8 mouse cellular contexts compared by ENCODE assay signal in genomic region chr4:129490972-129491880, GRCm38 (mm10). TPM values are rescaled to one million over a fixed set of nuclear protein-coding genes. Genes with fewer than 3 reads are reported as not detected.
DNase-seq lines count a peak whose midpoint lies in the region; ATAC-seq and TF ChIP-seq lines count a peak whose summit lies in the region.

Tssk3 (minus strand) TSS chr4:129491022.
Fam229a (plus strand) TSS chr4:129491190.

- 0 out of 2 replicates have a peak, but pooled peaks have one; percentile 1 for TF ChIP-seq CTCF in hindbrain, postnatal 0 days (IDR thresholded peaks at IDR 0.05; ENCODE audit: low read depth)
- 0 out of 2 replicates have a peak, but pooled peaks have one; percentile 28 for TF ChIP-seq CTCF in liver, embryonic 14.5 days (IDR thresholded peaks at IDR 0.05; ENCODE audit: low read depth)

- no peaks in the 10 kb centered on the region for H3K9me3 ChIP-seq in hindbrain, postnatal 0 days (ENCODE audit: low read length)
- no peaks in the 10 kb centered on the region for H3K9me3 ChIP-seq in liver, embryonic 14.5 days (ENCODE audit: control insufficient read depth, low read length)
- no peaks in the 10 kb centered on the region for H3K9me3 ChIP-seq in neural tube, embryonic 13.5 days

- H3K36me3 ChIP-seq in hindbrain, postnatal 0 days (ENCODE audit: insufficient read depth, low read length): peaks cover 30% of the 10 kb centered on the region
- peaks cover 26% of the 10 kb centered on the region for H3K36me3 ChIP-seq in liver, embryonic 14.5 days (replicated peaks; ENCODE audit: control insufficient read depth, insufficient read depth, low read depth)
- H3K36me3 ChIP-seq in neural tube, embryonic 13.5 days: peaks cover 34% of the 10 kb centered on the region

- peak; percentile 50 for DNase-seq in thymus, postnatal 14 days
- DNase-seq in thymus, postnatal 0 days (ENCODE audit: low spot score): no peak
- DNase-seq in embryo, embryonic 10.5 days (ENCODE audit: low spot score): peak; percentile 50
- peak; percentile 77 for DNase-seq in hindbrain, postnatal 0 days (ENCODE audit: low spot score)
- no peak for DNase-seq in liver, embryonic 14.5 days (ENCODE audit: low read depth in 3 of 3, low spot score in 3 of 3)
- DNase-seq in gastrocnemius, postnatal 14 days: no peak
- DNase-seq in frontal cortex, postnatal 25 days (ENCODE audit: low spot score in 2 of 2): no peak

- ATAC-seq in hindbrain, postnatal 0 days: peak; percentile 53
- no peak for ATAC-seq in liver, embryonic 14.5 days (ENCODE audit: insufficient read depth)
- ATAC-seq in neural tube, embryonic 13.5 days (ENCODE audit: low read depth): 0 out of 2 replicates have a peak, but pooled peaks have one; percentile 48

- H3K4me1 ChIP-seq in hindbrain, postnatal 0 days (ENCODE audit: insufficient read depth, low read length): peaks cover 10% of the 10 kb centered on the region
- peaks cover 0 to 4% of the 10 kb centered on the region in 2 experiments; a peak in 2 of 4 replicates for H3K4me1 ChIP-seq in liver, embryonic 14.5 days (replicated peaks; ENCODE audit: control insufficient read depth in 2 of 2, insufficient read depth in 2 of 2, low read length in 1 of 2)
- peaks cover 24% of the 10 kb centered on the region for H3K4me1 ChIP-seq in neural tube, embryonic 13.5 days (replicated peaks)

- intact Hi-C loops in gastrocnemius, postnatal 14 days (cut with DNase I; ENCODE audit: low total_unique reads): no loop called here

- peak within 1 kb of the TSS; percentile 41 for H3K9ac ChIP-seq in hindbrain, postnatal 0 days (replicated peaks; ENCODE audit: low read length)
- no peak within 1 kb of the TSS for H3K9ac ChIP-seq in liver, embryonic 14.5 days (replicated peaks)
- H3K9ac ChIP-seq in neural tube, embryonic 13.5 days: peak within 1 kb of the TSS; percentile 58

- 3% methylated on average over 70 of the region's 70 CpGs for WGBS in hindbrain, postnatal 0 days
- WGBS in liver, embryonic 14.5 days (ENCODE audit: insufficient replicate concordance): 12% methylated on average over 70 of the region's 70 CpGs
- 4% methylated on average over 70 of the region's 70 CpGs for WGBS in neural tube, embryonic 13.5 days

- H3K4me3 ChIP-seq in hindbrain, postnatal 0 days (ENCODE audit: low read length): peak within 1 kb of the TSS; percentile 30
- 0 out of 4 replicates have a peak within 1 kb of the TSS, but pooled peaks of 1 of the 2 experiments have one; percentile 8 for H3K4me3 ChIP-seq in liver, embryonic 14.5 days (ENCODE audit: insufficient read depth in 1 of 2, low read depth in 2 of 2, low read length in 2 of 2)
- peak within 1 kb of the TSS; percentile 34 for H3K4me3 ChIP-seq in neural tube, embryonic 13.5 days

- H3K27me3 ChIP-seq in hindbrain, postnatal 0 days (ENCODE audit: insufficient read depth, low read length): no peaks in the 10 kb centered on the region
- H3K27me3 ChIP-seq in liver, embryonic 14.5 days (ENCODE audit: control insufficient read depth, insufficient read depth, low read length): peaks cover 24% of the 10 kb centered on the region
- H3K27me3 ChIP-seq in neural tube, embryonic 13.5 days: peaks cover 32% of the 10 kb centered on the region

- H3K27ac ChIP-seq in hindbrain, postnatal 0 days: no peak within 1 kb of the TSS
- H3K27ac ChIP-seq in liver, embryonic 14.5 days: no peak within 1 kb of the TSS
- no peak within 1 kb of the TSS for H3K27ac ChIP-seq in neural tube, embryonic 13.5 days (replicated peaks)

- peak within 1 kb of the TSS; percentile 60 for H3K4me2 ChIP-seq in hindbrain, postnatal 0 days (ENCODE audit: low read depth, low read length)
- peak within 1 kb of the TSS; percentile 30 for H3K4me2 ChIP-seq in liver, embryonic 14.5 days (ENCODE audit: low read depth)
- peak within 1 kb of the TSS; percentile 59 for H3K4me2 ChIP-seq in neural tube, embryonic 13.5 days

- no peak for TF ChIP-seq EP300 in liver, embryonic 14.5 days (IDR thresholded peaks at IDR 0.05; ENCODE audit: low read depth)

RNA-seq across cellular contexts. Expression of gene Tssk3, which starts in this region (rescaled TPM):
- polyA plus RNA-seq in thymus, postnatal 0 days (2015; fragmentation: Nextera tagmentation; extraction: Ambion mirVana): 0.09 TPM in 1 of 2 replicates, not detected in the other
- not detected in 2 replicates for total RNA-seq in hindbrain, postnatal 0 days (2014; rRNA removed)
- polyA plus RNA-seq in hindbrain, postnatal 0 days (2015; fragmentation: Nextera tagmentation; extraction: Ambion mirVana): 1.1 and 1.3 TPM in 2 replicates
- polyA plus RNA-seq in liver, embryonic 14.5 days (2012; rRNA removed): not detected in 2 replicates
- polyA plus RNA-seq in liver, embryonic 14.5 days (2014; fragmentation: Nextera tagmentation; extraction: Ambion mirVana): not detected in 2 replicates
- polyA plus RNA-seq in neural tube, embryonic 13.5 days (2015; fragmentation: Nextera tagmentation; extraction: Ambion mirVana): not detected in 2 replicates
- total RNA-seq in gastrocnemius, postnatal 14 days (2021): not detected

RNA-seq across cellular contexts. Expression of gene Fam229a, which starts in this region (rescaled TPM):
- 0.62 TPM in 1 of 2 replicates, not detected in the other for polyA plus RNA-seq in thymus, postnatal 0 days (2015; fragmentation: Nextera tagmentation; extraction: Ambion mirVana)
- total RNA-seq in hindbrain, postnatal 0 days (2014; rRNA removed): 3.9 TPM in 1 of 2 replicates, not detected in the other
- polyA plus RNA-seq in hindbrain, postnatal 0 days (2015; fragmentation: Nextera tagmentation; extraction: Ambion mirVana): 3.0 and 3.1 TPM in 2 replicates
- 0.40 and 0.54 TPM in 2 replicates for polyA plus RNA-seq in liver, embryonic 14.5 days (2012; rRNA removed)
- 0.37 and 0.44 TPM in 2 replicates for polyA plus RNA-seq in liver, embryonic 14.5 days (2014; fragmentation: Nextera tagmentation; extraction: Ambion mirVana)
- polyA plus RNA-seq in neural tube, embryonic 13.5 days (2015; fragmentation: Nextera tagmentation; extraction: Ambion mirVana): not detected in 2 replicates
- total RNA-seq in gastrocnemius, postnatal 14 days (2021): not detected

Comparison
In these comparisons a context has a peak if more than half of its experiments do, and no peak if none do; other contexts are left out.
1. DNase-seq: peak in thymus, postnatal 14 days (single experiment), embryo, embryonic 10.5 days (single experiment) and hindbrain, postnatal 0 days (single experiment); none in thymus, postnatal 0 days (single experiment), liver, embryonic 14.5 days (0 of 3), gastrocnemius, postnatal 14 days (single experiment) and frontal cortex, postnatal 25 days (0 of 2).
2. Peak in ATAC-seq, H3K4me3 ChIP-seq, H3K9ac ChIP-seq and H3K4me2 ChIP-seq in neural tube, embryonic 13.5 days; RNA of the genes that start here not detected or under 1 TPM.
3. Peak in every context shown above with its lines, with median percentiles within 50 percentile points of each other: H3K4me2 ChIP-seq.